Mouse (Mus musculus): ENCODE measurements around the gene Ap1b1.

Ap1b1 gene

GRCm38 (mm10) chr11:5046321-5046926 is 59.8 kb downstream of the Ap1b1 start:
- H3K4me1 ChIP-seq (replicated peaks; ENCODE audit: low read depth, low read length) = peaks cover 64% of the 10 kb centered on the region
- peaks cover 17% of the 10 kb centered on the region for H3K27me3 ChIP-seq (ENCODE audit: insufficient read depth, low read length)
- no peaks in the 10 kb centered on the region for H3K9me3 ChIP-seq (ENCODE audit: low read length)
- peaks cover 18% of the 10 kb centered on the region for H3K36me3 ChIP-seq (ENCODE audit: insufficient read depth, low read length)
- TF ChIP-seq CTCF (conservative IDR thresholded peaks at IDR 0.05; ENCODE audit: low read length) = no peak
- no peak for TF ChIP-seq POU5F1 (IDR thresholded peaks at IDR 0.05; ENCODE audit: borderline replicate concordance, low read length)
- TF ChIP-seq NANOG (IDR thresholded peaks at IDR 0.05; ENCODE audit: borderline replicate concordance, low read length) = no peak
- H3K4me3 ChIP-seq (replicated peaks; ENCODE audit: low read length) = 0 out of 2 replicates have a peak overlapping the region, but pooled peaks have one; percentile 11

GRCm38 (mm10) chr11:5051629-5052028 is 65.0 kb downstream of the Ap1b1 start:
- no peaks in the 10 kb centered on the region for H3K9me3 ChIP-seq (ENCODE audit: low read length)
- peaks cover 91% of the 10 kb centered on the region for H3K4me1 ChIP-seq (replicated peaks; ENCODE audit: low read depth, low read length)
- H3K36me3 ChIP-seq (ENCODE audit: insufficient read depth, low read length) = no peaks in the 10 kb centered on the region
- H3K27me3 ChIP-seq (ENCODE audit: insufficient read depth, low read length) = peaks cover 36% of the 10 kb centered on the region
- H3K4me3 ChIP-seq (replicated peaks; ENCODE audit: low read length) = peak overlapping the region; percentile 17; the same call in 1 of the 2 replicates
- TF ChIP-seq POU5F1 (IDR thresholded peaks at IDR 0.05; ENCODE audit: borderline replicate concordance, low read length) (no peak), CTCF (conservative IDR thresholded peaks at IDR 0.05; ENCODE audit: low read length) (no peak), NANOG (IDR thresholded peaks at IDR 0.05; ENCODE audit: borderline replicate concordance, low read length) (no peak)

- H3K27me3 ChIP-seq (ENCODE audit: insufficient read depth, low read length) = peaks cover 43% of the 10 kb centered on the region
- peak overlapping the region; percentile 26; the same call in 1 of the 2 replicates for H3K4me3 ChIP-seq (replicated peaks; ENCODE audit: low read length)
- TF ChIP-seq CTCF (conservative IDR thresholded peaks at IDR 0.05; ENCODE audit: low read length) (no peak), POU5F1 (IDR thresholded peaks at IDR 0.05; ENCODE audit: borderline replicate concordance, low read length) (no peak)
- H3K9me3 ChIP-seq (ENCODE audit: low read length) = no peaks in the 10 kb centered on the region
- no peaks in the 10 kb centered on the region for H3K36me3 ChIP-seq (ENCODE audit: insufficient read depth, low read length)
- H3K4me1 ChIP-seq (replicated peaks; ENCODE audit: low read depth, low read length) = peaks cover 91% of the 10 kb centered on the region
Observed at GRCm38 (mm10) chr11:5052200-5052854, 65.7 kb downstream of the Ap1b1 start.

- Histone ChIP-seq H3K4me1 (replicated peaks; ENCODE audit: low read depth, low read length) (peaks cover 93% of the 10 kb centered on the region), H3K36me3 (ENCODE audit: insufficient read depth, low read length) (no peaks in the 10 kb centered on the region), H3K9me3 (ENCODE audit: low read length) (no peaks in the 10 kb centered on the region), H3K4me3 (replicated peaks; ENCODE audit: low read length) (no peak overlapping the region), H3K27me3 (ENCODE audit: insufficient read depth, low read length) (peaks cover 56% of the 10 kb centered on the region)
- TF ChIP-seq CTCF (conservative IDR thresholded peaks at IDR 0.05; ENCODE audit: low read length) (no peak), POU5F1 (IDR thresholded peaks at IDR 0.05; ENCODE audit: borderline replicate concordance, low read length) (no peak)
Observed at GRCm38 (mm10) chr11:5054151-5054550, 67.5 kb downstream of the Ap1b1 start.

GRCm38 (mm10) chr11:5054874-5055273 is 68.2 kb downstream of the Ap1b1 start:
- TF ChIP-seq POU5F1 (IDR thresholded peaks at IDR 0.05; ENCODE audit: borderline replicate concordance, low read length) (no peak), NANOG (IDR thresholded peaks at IDR 0.05; ENCODE audit: borderline replicate concordance, low read length) (no peak), CTCF (conservative IDR thresholded peaks at IDR 0.05; ENCODE audit: low read length) (no peak)
- Histone ChIP-seq H3K27me3 (ENCODE audit: insufficient read depth, low read length) (peaks cover 61% of the 10 kb centered on the region), H3K9me3 (ENCODE audit: low read length) (no peaks in the 10 kb centered on the region), H3K4me1 (replicated peaks; ENCODE audit: low read depth, low read length) (peaks cover 94% of the 10 kb centered on the region), H3K36me3 (ENCODE audit: insufficient read depth, low read length) (no peaks in the 10 kb centered on the region), H3K4me3 (replicated peaks; ENCODE audit: low read length) (no peak overlapping the region)

GRCm38 (mm10) chr11:5055945-5056938 is 69.6 kb downstream of the Ap1b1 start:
- TF ChIP-seq CTCF (conservative IDR thresholded peaks at IDR 0.05; ENCODE audit: low read length) (no peak), NANOG (IDR thresholded peaks at IDR 0.05; ENCODE audit: borderline replicate concordance, low read length) (no peak), POU5F1 (IDR thresholded peaks at IDR 0.05; ENCODE audit: borderline replicate concordance, low read length) (no peak)
- peak overlapping the region; percentile 77; the same call in 1 of the 2 replicates for H3K4me3 ChIP-seq (replicated peaks; ENCODE audit: low read length)
- H3K9me3 ChIP-seq (ENCODE audit: low read length) = no peaks in the 10 kb centered on the region
- H3K27me3 ChIP-seq (ENCODE audit: insufficient read depth, low read length) = peaks cover 60% of the 10 kb centered on the region
- peaks cover 9% of the 10 kb centered on the region for H3K36me3 ChIP-seq (ENCODE audit: insufficient read depth, low read length)
- H3K4me1 ChIP-seq (replicated peaks; ENCODE audit: low read depth, low read length) = peaks cover 94% of the 10 kb centered on the region

GRCm38 (mm10) chr11:5057064-5057463 is 70.4 kb downstream of the Ap1b1 start:
- H3K4me3 ChIP-seq (replicated peaks; ENCODE audit: low read length) = peak overlapping the region; percentile 77
- TF ChIP-seq POU5F1 (IDR thresholded peaks at IDR 0.05; ENCODE audit: borderline replicate concordance, low read length) (no peak), NANOG (IDR thresholded peaks at IDR 0.05; ENCODE audit: borderline replicate concordance, low read length) (no peak), CTCF (conservative IDR thresholded peaks at IDR 0.05; ENCODE audit: low read length) (no peak)

GRCm38 (mm10) chr11:5057541-5057855 is 70.9 kb downstream of the Ap1b1 start:
- peaks cover 14% of the 10 kb centered on the region for H3K36me3 ChIP-seq (ENCODE audit: insufficient read depth, low read length)
- no peaks in the 10 kb centered on the region for H3K9me3 ChIP-seq (ENCODE audit: low read length)
- peak overlapping the region; percentile 77 for H3K4me3 ChIP-seq (replicated peaks; ENCODE audit: low read length)
- peaks cover 89% of the 10 kb centered on the region for H3K4me1 ChIP-seq (replicated peaks; ENCODE audit: low read depth, low read length)
- TF ChIP-seq CTCF (conservative IDR thresholded peaks at IDR 0.05; ENCODE audit: low read length) = no peak
- no peak for TF ChIP-seq NANOG (IDR thresholded peaks at IDR 0.05; ENCODE audit: borderline replicate concordance, low read length)
- no peak for TF ChIP-seq POU5F1 (IDR thresholded peaks at IDR 0.05; ENCODE audit: borderline replicate concordance, low read length)
- peaks cover 69% of the 10 kb centered on the region for H3K27me3 ChIP-seq (ENCODE audit: insufficient read depth, low read length)

More at GRCm38 (mm10) chr11:5057064-5057463, 70.4 kb downstream of the Ap1b1 start:
- H3K27me3 ChIP-seq (ENCODE audit: insufficient read depth, low read length) = peaks cover 65% of the 10 kb centered on the region
- H3K9me3 ChIP-seq (ENCODE audit: low read length) = no peaks in the 10 kb centered on the region
- H3K4me1 ChIP-seq (replicated peaks; ENCODE audit: low read depth, low read length) = peaks cover 89% of the 10 kb centered on the region
- peaks cover 10% of the 10 kb centered on the region for H3K36me3 ChIP-seq (ENCODE audit: insufficient read depth, low read length)
